Mouse (Mus musculus) heart, postnatal 36 days (tissue): ENCODE measurements around the gene Btf3. TPM values are rescaled to one million over a fixed set of nuclear protein-coding genes. Genes with fewer than 3 reads are reported as not detected.

Experiments used
- DNase-seq, 2 experiments: peaks; one replicate each; pipeline ENCODE4 v3.0.0; 2021 to 2022
- intact Hi-C: fragments of 180-260 bp; cut with DNase I; formaldehyde crosslinking; loops from one replicate; pipeline ENCODE4 v1.15.1; 2025
- total RNA-seq, 2 experiments: library from RNA; stranded (reverse); gene quantifications; 2 replicates each; pipeline ENCODE4 v1.2.3; 2021

The Btf3 gene
- total RNA-seq: 100 to 1,000 TPM; 212 to 214 TPM

- intact Hi-C loops: loop anchor here (5.0 kb wide), 2 partner anchors 54 to 271 kb away; partner anchors contain the start of genes Ankra2 and Utp15
- peak; percentile 94 to 95 for DNase-seq
Observed at GRCm38 (mm10) chr13:98316480-98317245, at the start of gene Btf3. TSS of gene Btf3 (minus strand) at chr13:98317006.

GRCm38 (mm10) chr13:98365766-98366421 is 49.1 kb upstream of the Btf3 start:
- no peak for DNase-seq
- intact Hi-C loops: no loop called here

- intact Hi-C loops: no loop called here
- DNase-seq: no peak
Observed at GRCm38 (mm10) chr13:98365081-98365480, 48.3 kb upstream of the Btf3 start.

GRCm38 (mm10) chr13:98363046-98363445 is 46.2 kb upstream of the Btf3 start:
- no peak for DNase-seq
- intact Hi-C loops: no loop called here

- DNase-seq: no peak
- intact Hi-C loops: no loop called here
Observed at GRCm38 (mm10) chr13:98361161-98361560, 44.4 kb upstream of the Btf3 start.

GRCm38 (mm10) chr13:98360391-98360790 is 43.6 kb upstream of the Btf3 start:
- intact Hi-C loops: no loop called here
- no peak for DNase-seq

GRCm38 (mm10) chr13:98359337-98359736 is 42.5 kb upstream of the Btf3 start:
- intact Hi-C loops: loop anchor here (5.0 kb wide), 1 partner anchor 143 kb away; no protein-coding TSS in a partner anchor
- no peak for DNase-seq

- DNase-seq: no peak
- intact Hi-C loops: loop anchor here (5.0 kb wide), 1 partner anchor 144 kb away; no protein-coding TSS in a partner anchor
Observed at GRCm38 (mm10) chr13:98358424-98359181, 41.8 kb upstream of the Btf3 start.

- intact Hi-C loops: loop anchor here (5.0 kb wide), 1 partner anchor 145 kb away; no protein-coding TSS in a partner anchor
- no peak for DNase-seq
Observed at GRCm38 (mm10) chr13:98357433-98358423, 40.9 kb upstream of the Btf3 start.

- no peak for DNase-seq
- intact Hi-C loops: loop anchor here (5.0 kb wide), 1 partner anchor 145 kb away; no protein-coding TSS in a partner anchor
Observed at GRCm38 (mm10) chr13:98356973-98357425, 40.2 kb upstream of the Btf3 start.

GRCm38 (mm10) chr13:98356176-98356972 is 39.6 kb upstream of the Btf3 start:
- intact Hi-C loops: loop anchor here (5.0 kb wide), 1 partner anchor 146 kb away; no protein-coding TSS in a partner anchor
- no peak for DNase-seq

- intact Hi-C loops: loop anchor here (5.0 kb wide), 1 partner anchor 147 kb away; no protein-coding TSS in a partner anchor
- DNase-seq: peak in 1 of 2 experiments; percentile 36
Observed at GRCm38 (mm10) chr13:98355559-98356111, 38.8 kb upstream of the Btf3 start.

- intact Hi-C loops: loop anchor here (5.0 kb wide), 2 partner anchors 147 to 232 kb away; no protein-coding TSS in a partner anchor
- DNase-seq: peak; percentile 20 to 37
Observed at GRCm38 (mm10) chr13:98354871-98355558, 38.2 kb upstream of the Btf3 start.

GRCm38 (mm10) chr13:98354090-98354801 is 37.4 kb upstream of the Btf3 start, which contains the start of gene Foxd1:
TSS of gene Foxd1 (plus strand) at chr13:98354242.
- intact Hi-C loops: loop anchor here (5.0 kb wide), 1 partner anchor 233 kb away; no protein-coding TSS in a partner anchor
- peak; percentile 28 to 42 for DNase-seq

- no peak for DNase-seq
- intact Hi-C loops: loop anchor here (5.0 kb wide), 1 partner anchor 234 kb away; no protein-coding TSS in a partner anchor
Observed at GRCm38 (mm10) chr13:98353709-98354089, 36.9 kb upstream of the Btf3 start.

- intact Hi-C loops: loop anchor here (5.0 kb wide), 1 partner anchor 235 kb away; no protein-coding TSS in a partner anchor
- DNase-seq: no peak
Observed at GRCm38 (mm10) chr13:98352381-98352975, 35.7 kb upstream of the Btf3 start.
